Mouse (Mus musculus): ENCODE data around the gene Adgrl2. TPM values are rescaled to one million over a fixed set of nuclear protein-coding genes. Genes with fewer than 3 reads are reported as not detected.

Adgrl2 gene
- polyA plus RNA-seq, 1 experiment from 2014 or later = 80.2 TPM

GRCm38 (mm10) chr3:148949796-148950195 is 40.6 kb downstream of the Adgrl2 start:
- DNase-seq (ENCODE audit: low spot score) (no peak), ATAC-seq (ENCODE audit: low read depth) (no peak)
- Histone ChIP-seq H3K36me3 (ENCODE audit: control insufficient read depth, insufficient read depth, low read length) (peaks cover 19% of the 10 kb centered on the region; the same call in 1 of the 2 replicates), H3K4me1 (ENCODE audit: control insufficient read depth, insufficient read depth, low read length) (peaks cover 16% of the 10 kb centered on the region; the same call in 1 of the 2 replicates), H3K9me3 (ENCODE audit: control insufficient read depth, low read length) (no peaks in the 10 kb centered on the region), H3K4me3 (ENCODE audit: low read depth, low read length) (no peak overlapping the region), H3K4me2 (ENCODE audit: low read depth, low read length) (no peak overlapping the region), H3K27ac (replicated peaks; ENCODE audit: low read depth, low read length) (no peak overlapping the region), H3K9ac (ENCODE audit: low read depth, low read length) (no peak overlapping the region), H3K27me3 (replicated peaks; ENCODE audit: control insufficient read depth, insufficient read depth, low read length) (no peaks in the 10 kb centered on the region)
- 64% methylated on average over 8 of the region's 8 CpGs for WGBS

- Histone ChIP-seq H3K4me3 (ENCODE audit: low read depth, low read length) (no peak overlapping the region), H3K9me3 (ENCODE audit: control insufficient read depth, low read length) (no peaks in the 10 kb centered on the region), H3K27me3 (replicated peaks; ENCODE audit: control insufficient read depth, insufficient read depth, low read length) (no peaks in the 10 kb centered on the region), H3K4me2 (ENCODE audit: low read depth, low read length) (no peak overlapping the region), H3K27ac (replicated peaks; ENCODE audit: low read depth, low read length) (no peak overlapping the region), H3K9ac (ENCODE audit: low read depth, low read length) (no peak overlapping the region), H3K4me1 (ENCODE audit: control insufficient read depth, insufficient read depth, low read length) (peaks cover 16% of the 10 kb centered on the region), H3K36me3 (ENCODE audit: control insufficient read depth, insufficient read depth, low read length) (peaks cover 16% of the 10 kb centered on the region; the same call in 1 of the 2 replicates)
- ATAC-seq (ENCODE audit: low read depth) (no peak), DNase-seq (ENCODE audit: low spot score) (no peak)
- 60% methylated on average over 9 of the region's 9 CpGs for WGBS
These were observed 42.5 kb downstream of the Adgrl2 start for GRCm38 (mm10) chr3:148947805-148948405.

- ATAC-seq (ENCODE audit: low read depth) = no peak
- Histone ChIP-seq H3K4me1 (ENCODE audit: control insufficient read depth, insufficient read depth, low read length) (peaks cover 16% of the 10 kb centered on the region), H3K36me3 (ENCODE audit: control insufficient read depth, insufficient read depth, low read length) (peaks cover 10% of the 10 kb centered on the region; the same call in 1 of the 2 replicates), H3K4me2 (ENCODE audit: low read depth, low read length) (no peak overlapping the region), H3K9me3 (ENCODE audit: control insufficient read depth, low read length) (no peaks in the 10 kb centered on the region), H3K27ac (replicated peaks; ENCODE audit: low read depth, low read length) (no peak overlapping the region), H3K4me3 (ENCODE audit: low read depth, low read length) (no peak overlapping the region), H3K9ac (ENCODE audit: low read depth, low read length) (no peak overlapping the region), H3K27me3 (replicated peaks; ENCODE audit: control insufficient read depth, insufficient read depth, low read length) (no peaks in the 10 kb centered on the region)
- DNase-seq (ENCODE audit: low spot score) = no peak
- 66% methylated on average over 6 of the region's 6 CpGs for whole genome bisulfite sequencing
These were observed 43.1 kb downstream of the Adgrl2 start for GRCm38 (mm10) chr3:148947266-148947665.

- Histone ChIP-seq H3K4me3 (ENCODE audit: low read depth, low read length) (no peak overlapping the region), H3K9ac (ENCODE audit: low read depth, low read length) (no peak overlapping the region), H3K4me1 (ENCODE audit: control insufficient read depth, insufficient read depth, low read length) (peaks cover 16% of the 10 kb centered on the region), H3K27me3 (replicated peaks; ENCODE audit: control insufficient read depth, insufficient read depth, low read length) (no peaks in the 10 kb centered on the region), H3K9me3 (ENCODE audit: control insufficient read depth, low read length) (no peaks in the 10 kb centered on the region), H3K36me3 (ENCODE audit: control insufficient read depth, insufficient read depth, low read length) (no peaks in the 10 kb centered on the region), H3K27ac (replicated peaks; ENCODE audit: low read depth, low read length) (no peak overlapping the region), H3K4me2 (ENCODE audit: low read depth, low read length) (peak overlapping the region; percentile 3; the same call in 1 of the 2 replicates)
- 37% methylated on average over 8 of the region's 8 CpGs for WGBS
- DNase-seq (ENCODE audit: low spot score) (no peak), ATAC-seq (ENCODE audit: low read depth) (no peak)
These were observed 44.8 kb downstream of the Adgrl2 start for GRCm38 (mm10) chr3:148945534-148945933.

GRCm38 (mm10) chr3:148939457-148939856 is 50.9 kb downstream of the Adgrl2 start:
- 30% methylated on average over 7 of the region's 7 CpGs for WGBS
- DNase-seq (ENCODE audit: low spot score) (peak; percentile 49), ATAC-seq (ENCODE audit: low read depth) (no peak)
- Histone ChIP-seq H3K4me3 (ENCODE audit: low read depth, low read length) (no peak overlapping the region), H3K4me2 (ENCODE audit: low read depth, low read length) (no peak overlapping the region), H3K36me3 (ENCODE audit: control insufficient read depth, insufficient read depth, low read length) (no peaks in the 10 kb centered on the region), H3K4me1 (ENCODE audit: control insufficient read depth, insufficient read depth, low read length) (peaks cover 15% of the 10 kb centered on the region; the same call in 1 of the 2 replicates), H3K27ac (replicated peaks; ENCODE audit: low read depth, low read length) (no peak overlapping the region), H3K9me3 (ENCODE audit: control insufficient read depth, low read length) (no peaks in the 10 kb centered on the region), H3K27me3 (replicated peaks; ENCODE audit: control insufficient read depth, insufficient read depth, low read length) (no peaks in the 10 kb centered on the region), H3K9ac (ENCODE audit: low read depth, low read length) (no peak overlapping the region)

GRCm38 (mm10) chr3:148935056-148935455 is 55.3 kb downstream of the Adgrl2 start:
- no peak for ATAC-seq (ENCODE audit: low read depth)
- no peaks in the 10 kb centered on the region for H3K27me3 ChIP-seq (replicated peaks; ENCODE audit: control insufficient read depth, insufficient read depth, low read length)
- H3K36me3 ChIP-seq (ENCODE audit: control insufficient read depth, insufficient read depth, low read length) = no peaks in the 10 kb centered on the region
- H3K4me2 ChIP-seq (ENCODE audit: low read depth, low read length) = no peak overlapping the region
- no peaks in the 10 kb centered on the region for H3K9me3 ChIP-seq (ENCODE audit: control insufficient read depth, low read length)
- no peak overlapping the region for H3K4me3 ChIP-seq (ENCODE audit: low read depth, low read length)
- 94% methylated on average over 9 of the region's 9 CpGs for WGBS
- H3K4me1 ChIP-seq (ENCODE audit: control insufficient read depth, insufficient read depth, low read length) = peaks cover 12% of the 10 kb centered on the region; the same call in 1 of the 2 replicates
- no peak overlapping the region for H3K9ac ChIP-seq (ENCODE audit: low read depth, low read length)
- DNase-seq (ENCODE audit: low spot score) = no peak
- H3K27ac ChIP-seq (replicated peaks; ENCODE audit: low read depth, low read length) = no peak overlapping the region

- WGBS = 89% methylated on average over 5 of the region's 5 CpGs
- DNase-seq (ENCODE audit: low spot score) (no peak), ATAC-seq (ENCODE audit: low read depth) (no peak)
- Histone ChIP-seq H3K27ac (replicated peaks; ENCODE audit: low read depth, low read length) (no peak overlapping the region), H3K4me2 (ENCODE audit: low read depth, low read length) (no peak overlapping the region), H3K27me3 (replicated peaks; ENCODE audit: control insufficient read depth, insufficient read depth, low read length) (no peaks in the 10 kb centered on the region), H3K9me3 (ENCODE audit: control insufficient read depth, low read length) (no peaks in the 10 kb centered on the region), H3K4me1 (ENCODE audit: control insufficient read depth, insufficient read depth, low read length) (peaks cover 4% of the 10 kb centered on the region; the same call in 1 of the 2 replicates), H3K4me3 (ENCODE audit: low read depth, low read length) (no peak overlapping the region), H3K9ac (ENCODE audit: low read depth, low read length) (no peak overlapping the region), H3K36me3 (ENCODE audit: control insufficient read depth, insufficient read depth, low read length) (no peaks in the 10 kb centered on the region)
These were observed 56.1 kb downstream of the Adgrl2 start for GRCm38 (mm10) chr3:148934279-148934678.

- Histone ChIP-seq H3K9ac (ENCODE audit: low read depth, low read length) (no peak overlapping the region), H3K27me3 (replicated peaks; ENCODE audit: control insufficient read depth, insufficient read depth, low read length) (no peaks in the 10 kb centered on the region), H3K4me3 (ENCODE audit: low read depth, low read length) (no peak overlapping the region), H3K9me3 (ENCODE audit: control insufficient read depth, low read length) (no peaks in the 10 kb centered on the region), H3K27ac (replicated peaks; ENCODE audit: low read depth, low read length) (no peak overlapping the region), H3K4me1 (ENCODE audit: control insufficient read depth, insufficient read depth, low read length) (0 out of 2 replicates have a peak, but pooled peaks cover 3% of the 10 kb centered on the region), H3K4me2 (ENCODE audit: low read depth, low read length) (no peak overlapping the region), H3K36me3 (ENCODE audit: control insufficient read depth, insufficient read depth, low read length) (no peaks in the 10 kb centered on the region)
- DNase-seq (ENCODE audit: low spot score) (no peak), ATAC-seq (ENCODE audit: low read depth) (no peak)
- WGBS = 69% methylated on average over 6 of the region's 6 CpGs
These were observed 57.2 kb downstream of the Adgrl2 start for GRCm38 (mm10) chr3:148933160-148933559.

- Histone ChIP-seq H3K27ac (replicated peaks; ENCODE audit: low read depth, low read length) (no peak overlapping the region), H3K4me2 (ENCODE audit: low read depth, low read length) (no peak overlapping the region), H3K27me3 (replicated peaks; ENCODE audit: control insufficient read depth, insufficient read depth, low read length) (no peaks in the 10 kb centered on the region), H3K9ac (ENCODE audit: low read depth, low read length) (no peak overlapping the region), H3K4me3 (ENCODE audit: low read depth, low read length) (no peak overlapping the region), H3K36me3 (ENCODE audit: control insufficient read depth, insufficient read depth, low read length) (no peaks in the 10 kb centered on the region), H3K9me3 (ENCODE audit: control insufficient read depth, low read length) (no peaks in the 10 kb centered on the region), H3K4me1 (ENCODE audit: control insufficient read depth, insufficient read depth, low read length) (no peaks in the 10 kb centered on the region)
- WGBS = 71% methylated on average over 6 of the region's 6 CpGs
- ATAC-seq (ENCODE audit: low read depth) (no peak), DNase-seq (ENCODE audit: low spot score) (no peak)
These were observed 59.4 kb downstream of the Adgrl2 start for GRCm38 (mm10) chr3:148930913-148931312.

All from embryonic facial prominence, embryonic 14.5 days (tissue).